Mouse (Mus musculus) embryonic fibroblast, embryonic 13.5 days (primary cell): ENCODE data around the gene Gm16368. TPM values are rescaled to one million over a fixed set of nuclear protein-coding genes. Genes with fewer than 3 reads are reported as not detected.
"Not testable (repeated sequence)": the region's sequence is repeated elsewhere in the genome, so short reads cannot be mapped to it uniquely, and the experiment has no call there.

Source experiments
- H3K27ac ChIP-seq: 2 replicates; pipeline ENCODE4 v1.5.1; 2012; ENCODE audit warnings: low read length, control low read depth, inconsistent platforms; ENCODE audit not compliant: insufficient read depth
- H3K4me1 ChIP-seq: 2 replicates; pipeline ENCODE4 v1.6.1; 2011; ENCODE audit warnings: low read length; ENCODE audit not compliant: control insufficient read depth, insufficient read depth
- H3K4me3 ChIP-seq: 2 replicates; pipeline ENCODE4 v1.5.1; 2011; ENCODE audit warnings: mild to moderate bottlenecking, control low read depth, low read length; ENCODE audit not compliant: insufficient read depth
- polyA plus RNA-seq: library from polyadenylated mRNA; stranded (reverse); fragments of >200 nt; gene quantifications from 2 replicates; pipeline ENCODE4 v1.2.4, GENCODE M21; 2011; ENCODE audit warnings: low read depth; ENCODE audit not compliant: missing spikeins, insufficient read length

Gm16368 gene
- not detected in 2 replicates for polyA plus RNA-seq

GRCm38 (mm10) chr12:88083397-88083796, at the start of gene Gm16368:
Gene Gm16368 (plus strand): TSS chr12:88083697.
- H3K4me1 ChIP-seq, H3K4me3 ChIP-seq, H3K27ac ChIP-seq: not testable (repeated sequence)

GRCm38 (mm10) chr12:88039062-88039461, 44.4 kb upstream of the Gm16368 start:
- H3K4me1 ChIP-seq, H3K27ac ChIP-seq, H3K4me3 ChIP-seq: not testable (repeated sequence)

- H3K4me3 ChIP-seq, H3K27ac ChIP-seq, H3K4me1 ChIP-seq: not testable (repeated sequence)
These were observed 43.8 kb upstream of the Gm16368 start for GRCm38 (mm10) chr12:88039703-88040102.

GRCm38 (mm10) chr12:88045226-88045625, 38.3 kb upstream of the Gm16368 start:
- not testable (repeated sequence) for H3K4me3 ChIP-seq, H3K4me1 ChIP-seq, H3K27ac ChIP-seq

Other genes with a start within 250 kb of the Gm16368 start
- not detected in 2 replicates for gene Gm2001, start 241.4 kb upstream of the Gm16368 start, polyA plus RNA-seq
- gene Gm2016, start 209.6 kb upstream of the Gm16368 start, polyA plus RNA-seq = not detected in 2 replicates
- not detected in 2 replicates for gene Gm2022, start 188.3 kb upstream of the Gm16368 start, polyA plus RNA-seq
- not detected in 2 replicates for gene Gm2035, start 163.8 kb upstream of the Gm16368 start, polyA plus RNA-seq
- gene Gm2042, start 129.6 kb upstream of the Gm16368 start, polyA plus RNA-seq = not detected in 2 replicates
- not detected in 2 replicates for gene Gm2075, start 71.8 kb upstream of the Gm16368 start, polyA plus RNA-seq
- gene Gm6803, start 64.9 kb upstream of the Gm16368 start, polyA plus RNA-seq = not detected in 2 replicates
- not detected in 2 replicates for gene Gm2056, start 56.7 kb upstream of the Gm16368 start, polyA plus RNA-seq
- not detected in 2 replicates for gene Gm10436, start 98.4 kb downstream of the Gm16368 start, polyA plus RNA-seq
- not detected in 2 replicates for gene Gm8332, start 166.4 kb downstream of the Gm16368 start, polyA plus RNA-seq
- gene Gm5662, start 190.8 kb downstream of the Gm16368 start, polyA plus RNA-seq = not detected in 2 replicates
- not detected in 2 replicates for gene Gm5039, start 240.3 kb downstream of the Gm16368 start, polyA plus RNA-seq